Mouse (Mus musculus): ENCODE measurements at regions not wholly inside any gene's neighbourhood (a gene's known extent, or its start where the extent isn't known, plus 50 kb on each side); places are given as distances from the start of the nearest gene placed in this dataset.
"Not testable (repeated sequence)": the region's sequence is repeated elsewhere in the genome, so short reads cannot be mapped to it uniquely, and the experiment has no call there.

DNA sequence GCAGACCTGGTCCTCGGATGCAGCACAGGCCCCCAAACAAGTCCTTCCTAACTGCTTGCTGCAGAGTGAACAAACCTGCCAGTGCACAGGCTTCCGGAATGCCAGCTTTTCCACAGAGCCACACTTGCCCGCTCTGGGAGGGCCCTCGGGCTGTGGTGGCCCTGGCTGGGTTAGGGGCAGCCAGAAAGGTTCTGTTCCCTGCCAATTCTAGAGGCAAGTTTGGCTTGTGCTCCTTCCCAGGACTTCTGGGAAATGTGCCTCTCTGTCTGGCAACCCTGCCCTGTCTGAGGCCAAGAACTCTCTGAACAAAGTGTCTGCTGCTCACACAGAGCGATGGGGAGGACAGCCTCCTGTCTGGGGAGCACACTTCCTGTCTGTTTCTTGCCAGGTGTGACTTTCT, 66.4 kb downstream of the Xrcc2 start:
- Histone ChIP-seq H3K9me3 (ENCODE audit: low read length) (peaks cover 5% of the 10 kb centered on the region), H3K27me3 (ENCODE audit: insufficient read depth, low read length) (0 out of 2 replicates have a peak, but pooled peaks cover 2% of the 10 kb centered on the region), H3K4me1 (replicated peaks; ENCODE audit: low read depth, low read length) (no peaks in the 10 kb centered on the region), H3K4me3 (replicated peaks; ENCODE audit: low read length) (no peak overlapping the region), H3K36me3 (ENCODE audit: insufficient read depth, low read length) (no peaks in the 10 kb centered on the region)
- TF ChIP-seq POU5F1 (IDR thresholded peaks at IDR 0.05; ENCODE audit: borderline replicate concordance, low read length) (no peak), NANOG (IDR thresholded peaks at IDR 0.05; ENCODE audit: borderline replicate concordance, low read length) (no peak), CTCF (conservative IDR thresholded peaks at IDR 0.05; ENCODE audit: low read length) (no peak)

DNA sequence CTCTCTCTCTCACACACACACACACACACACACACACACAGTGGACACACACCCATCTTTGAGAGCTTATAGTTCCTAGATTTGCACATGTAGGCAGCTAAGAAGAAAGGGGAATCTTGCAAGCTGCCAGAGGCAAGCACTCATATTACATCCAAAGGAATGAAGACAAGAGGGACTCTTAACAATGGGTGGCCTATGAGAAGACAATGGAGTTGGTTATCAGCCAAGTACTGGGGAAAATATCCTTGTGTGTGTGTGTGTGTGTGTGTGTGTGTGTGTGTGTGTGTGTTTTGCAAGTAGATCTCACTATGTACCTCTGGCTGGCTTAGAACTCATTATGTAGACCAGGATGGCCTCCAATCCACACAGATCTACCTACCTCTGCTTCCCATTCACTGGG, 67.5 kb downstream of the Xrcc2 start:
- peaks cover 5% of the 10 kb centered on the region for H3K9me3 ChIP-seq (ENCODE audit: low read length)
- 0 out of 2 replicates have a peak, but pooled peaks cover 2% of the 10 kb centered on the region for H3K27me3 ChIP-seq (ENCODE audit: insufficient read depth, low read length)
- no peaks in the 10 kb centered on the region for H3K36me3 ChIP-seq (ENCODE audit: insufficient read depth, low read length)
- H3K4me1 ChIP-seq (replicated peaks; ENCODE audit: low read depth, low read length) = no peaks in the 10 kb centered on the region
- H3K4me3 ChIP-seq (replicated peaks; ENCODE audit: low read length) = no peak overlapping the region
- TF ChIP-seq POU5F1 (IDR thresholded peaks at IDR 0.05; ENCODE audit: borderline replicate concordance, low read length) (no peak), CTCF (conservative IDR thresholded peaks at IDR 0.05; ENCODE audit: low read length) (no peak), NANOG (IDR thresholded peaks at IDR 0.05; ENCODE audit: borderline replicate concordance, low read length) (no peak)

DNA sequence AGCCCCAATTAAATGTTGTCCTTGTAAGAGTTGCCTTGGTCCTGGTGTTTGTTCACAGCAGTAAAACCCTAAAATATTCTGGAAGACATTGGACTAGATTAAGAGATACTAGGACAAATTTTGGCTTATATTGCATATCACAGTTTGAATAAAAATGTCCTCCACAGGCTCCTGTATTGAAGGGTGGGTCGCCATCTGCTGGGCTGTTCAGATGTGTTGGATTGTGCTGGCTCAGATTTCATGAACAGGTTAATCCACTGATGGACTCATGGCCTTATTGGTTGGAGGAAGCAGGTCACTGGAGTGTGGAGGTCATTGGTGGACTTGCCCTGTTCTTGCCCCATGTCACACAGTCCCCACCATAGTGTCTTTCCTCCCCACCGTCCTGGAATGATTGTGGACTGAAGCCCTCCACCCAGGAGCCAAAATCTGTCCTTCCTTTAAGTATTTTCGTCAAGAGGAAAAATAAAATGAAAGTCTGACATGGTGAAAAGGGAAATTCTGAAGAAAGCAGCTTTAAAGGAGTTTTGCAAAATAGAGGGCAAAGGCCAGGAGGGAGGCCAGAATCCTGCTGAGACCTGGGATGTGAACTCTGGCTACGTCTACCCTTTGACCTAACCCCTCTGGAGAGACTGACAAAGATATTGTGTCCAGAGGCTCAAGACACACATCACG, 72.6 kb downstream of the Xrcc2 start:
- no peak for TF ChIP-seq CTCF (conservative IDR thresholded peaks at IDR 0.05; ENCODE audit: low read length)
- TF ChIP-seq POU5F1 (IDR thresholded peaks at IDR 0.05; ENCODE audit: borderline replicate concordance, low read length) = no peak
- no peak for TF ChIP-seq NANOG (IDR thresholded peaks at IDR 0.05; ENCODE audit: borderline replicate concordance, low read length)
- Histone ChIP-seq H3K4me3 (replicated peaks; ENCODE audit: low read length) (no peak overlapping the region), H3K36me3 (ENCODE audit: insufficient read depth, low read length) (no peaks in the 10 kb centered on the region), H3K27me3 (ENCODE audit: insufficient read depth, low read length) (no peaks in the 10 kb centered on the region), H3K4me1 (replicated peaks; ENCODE audit: low read depth, low read length) (no peaks in the 10 kb centered on the region), H3K9me3 (ENCODE audit: low read length) (0 out of 2 replicates have a peak, but pooled peaks cover 2% of the 10 kb centered on the region)

DNA sequence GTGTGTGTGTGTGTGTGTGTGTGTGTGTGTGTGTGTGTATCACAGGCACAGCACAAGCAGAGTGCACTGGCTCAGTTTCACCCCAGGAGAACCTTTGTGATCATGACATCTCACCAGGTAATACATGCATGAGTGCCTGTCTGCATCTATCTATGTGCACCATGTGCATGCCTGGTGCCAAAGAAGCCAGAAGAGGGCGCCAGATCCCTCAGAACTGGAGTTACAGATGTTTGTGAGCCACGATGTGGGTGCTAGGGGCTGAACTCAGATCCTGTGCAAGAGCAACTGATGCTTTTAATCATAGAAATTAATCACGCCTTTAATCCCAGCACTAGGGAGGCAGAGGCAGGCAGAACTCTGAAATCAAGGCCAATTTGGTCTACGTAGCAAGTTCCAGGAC, 75.9 kb downstream of the Xrcc2 start:
- TF ChIP-seq CTCF (conservative IDR thresholded peaks at IDR 0.05; ENCODE audit: low read length) (peak; percentile 26), POU5F1 (IDR thresholded peaks at IDR 0.05; ENCODE audit: borderline replicate concordance, low read length) (no peak), NANOG (IDR thresholded peaks at IDR 0.05; ENCODE audit: borderline replicate concordance, low read length) (no peak)
- Histone ChIP-seq H3K4me3 (replicated peaks; ENCODE audit: low read length) (no peak overlapping the region), H3K36me3 (ENCODE audit: insufficient read depth, low read length) (no peaks in the 10 kb centered on the region), H3K4me1 (replicated peaks; ENCODE audit: low read depth, low read length) (peaks cover 5% of the 10 kb centered on the region; the same call in 1 of the 2 replicates), H3K27me3 (ENCODE audit: insufficient read depth, low read length) (peaks cover 2% of the 10 kb centered on the region; the same call in 1 of the 2 replicates), H3K9me3 (ENCODE audit: low read length) (0 out of 2 replicates have a peak, but pooled peaks cover 2% of the 10 kb centered on the region)

DNA sequence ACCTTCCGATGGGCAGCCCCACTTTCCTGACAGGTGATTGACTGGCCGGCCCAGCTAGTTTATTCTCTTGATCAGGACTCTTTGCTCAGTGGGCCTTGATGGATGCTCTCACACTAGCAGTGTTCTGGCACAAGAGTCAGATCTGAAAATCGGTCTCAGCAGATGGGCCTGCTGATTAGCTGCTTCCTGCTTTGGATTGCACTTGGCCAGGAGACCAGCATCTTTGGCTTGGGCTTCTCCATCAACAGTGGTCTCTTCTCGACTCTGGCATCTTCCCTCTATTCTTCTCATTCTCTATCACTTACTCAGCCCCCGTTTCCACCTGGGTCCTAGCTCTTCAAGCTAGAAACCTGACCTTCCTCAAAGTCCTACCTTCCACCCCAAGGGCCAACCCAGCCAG, 77.1 kb downstream of the Xrcc2 start:
- Histone ChIP-seq H3K9me3 (ENCODE audit: low read length) (0 out of 2 replicates have a peak, but pooled peaks cover 2% of the 10 kb centered on the region), H3K27me3 (ENCODE audit: insufficient read depth, low read length) (peaks cover 2% of the 10 kb centered on the region; the same call in 1 of the 2 replicates), H3K36me3 (ENCODE audit: insufficient read depth, low read length) (no peaks in the 10 kb centered on the region), H3K4me3 (replicated peaks; ENCODE audit: low read length) (no peak overlapping the region), H3K4me1 (replicated peaks; ENCODE audit: low read depth, low read length) (peaks cover 5% of the 10 kb centered on the region; the same call in 1 of the 2 replicates)
- TF ChIP-seq POU5F1 (IDR thresholded peaks at IDR 0.05; ENCODE audit: borderline replicate concordance, low read length) = no peak
- no peak for TF ChIP-seq CTCF (conservative IDR thresholded peaks at IDR 0.05; ENCODE audit: low read length)
- TF ChIP-seq NANOG (IDR thresholded peaks at IDR 0.05; ENCODE audit: borderline replicate concordance, low read length) = no peak

DNA sequence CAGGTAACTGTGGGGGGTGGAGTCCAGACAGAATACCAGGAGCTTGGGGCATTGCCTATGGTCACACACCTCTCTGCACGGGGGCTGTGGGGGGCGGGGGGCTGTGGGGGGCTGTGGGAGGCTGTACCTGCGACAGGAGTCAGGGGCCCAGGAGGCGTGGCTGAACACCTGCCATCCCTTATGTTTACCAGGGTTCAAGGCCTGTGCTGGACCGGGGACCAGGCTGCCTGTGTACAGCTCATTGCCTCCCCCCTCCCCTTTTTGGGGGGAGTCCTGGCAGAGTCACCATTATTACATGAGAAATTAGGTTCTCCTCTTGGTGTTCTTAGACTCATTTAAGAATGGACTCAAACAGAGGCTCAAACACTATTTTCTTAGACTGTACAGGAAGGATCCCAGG, 78.5 kb downstream of the Xrcc2 start:
- no peak for TF ChIP-seq POU5F1 (IDR thresholded peaks at IDR 0.05; ENCODE audit: borderline replicate concordance, low read length)
- TF ChIP-seq CTCF (conservative IDR thresholded peaks at IDR 0.05; ENCODE audit: low read length) = no peak
- no peak for TF ChIP-seq NANOG (IDR thresholded peaks at IDR 0.05; ENCODE audit: borderline replicate concordance, low read length)
- H3K36me3 ChIP-seq (ENCODE audit: insufficient read depth, low read length) = no peaks in the 10 kb centered on the region
- no peak overlapping the region for H3K4me3 ChIP-seq (replicated peaks; ENCODE audit: low read length)
- H3K27me3 ChIP-seq (ENCODE audit: insufficient read depth, low read length) = peaks cover 2% of the 10 kb centered on the region; the same call in 1 of the 2 replicates
- peaks cover 5% of the 10 kb centered on the region; the same call in 1 of the 2 replicates for H3K4me1 ChIP-seq (replicated peaks; ENCODE audit: low read depth, low read length)
- H3K9me3 ChIP-seq (ENCODE audit: low read length) = 0 out of 2 replicates have a peak, but pooled peaks cover 2% of the 10 kb centered on the region

DNA sequence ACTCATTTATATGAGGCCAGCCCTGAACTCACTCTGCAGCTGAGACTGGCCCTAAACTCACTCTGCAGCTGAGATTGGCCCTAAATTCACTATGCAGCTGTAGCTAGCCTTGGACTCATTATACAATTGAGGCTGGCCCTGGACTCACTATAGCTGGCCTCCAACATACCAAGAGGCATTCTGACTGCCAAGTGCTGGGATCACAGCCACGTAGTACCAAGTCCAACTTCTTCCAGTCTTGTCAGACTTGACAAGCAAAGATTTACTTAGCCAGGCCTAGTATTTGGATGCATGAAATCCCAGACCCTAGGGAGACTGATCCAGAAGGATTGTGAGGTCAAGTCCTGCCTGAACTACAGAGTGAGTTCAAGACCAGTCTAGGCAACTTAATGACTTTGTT, 81.6 kb downstream of the Xrcc2 start:
- H3K4me3 ChIP-seq (replicated peaks; ENCODE audit: low read length) = no peak overlapping the region
- peaks cover 2% of the 10 kb centered on the region; the same call in 1 of the 2 replicates for H3K27me3 ChIP-seq (ENCODE audit: insufficient read depth, low read length)
- H3K4me1 ChIP-seq (replicated peaks; ENCODE audit: low read depth, low read length) = peaks cover 5% of the 10 kb centered on the region; the same call in 1 of the 2 replicates
- no peak for TF ChIP-seq CTCF (conservative IDR thresholded peaks at IDR 0.05; ENCODE audit: low read length)
- TF ChIP-seq POU5F1 (IDR thresholded peaks at IDR 0.05; ENCODE audit: borderline replicate concordance, low read length) = no peak
- no peaks in the 10 kb centered on the region for H3K9me3 ChIP-seq (ENCODE audit: low read length)
- H3K36me3 ChIP-seq (ENCODE audit: insufficient read depth, low read length) = no peaks in the 10 kb centered on the region

DNA sequence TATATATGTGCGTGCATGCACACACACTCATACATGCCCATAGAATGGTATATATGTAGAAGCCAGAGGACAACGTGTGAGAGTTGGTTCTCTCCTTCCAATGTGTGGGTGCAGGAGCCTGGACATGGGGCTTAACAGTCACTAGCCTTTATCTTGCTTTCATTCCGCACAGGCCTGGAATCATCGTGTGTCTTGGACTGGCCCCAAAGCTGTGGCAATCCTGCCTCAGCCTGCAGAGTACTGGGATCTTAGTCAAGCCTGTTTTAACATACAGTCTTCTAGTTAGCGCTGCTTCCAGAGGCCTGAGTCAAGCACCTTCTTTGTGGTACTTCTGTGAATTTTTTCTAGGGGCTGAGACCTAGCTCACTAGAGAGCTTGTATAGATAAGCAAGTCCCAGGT, 85.8 kb downstream of the Xrcc2 start:
- no peak for TF ChIP-seq POU5F1 (IDR thresholded peaks at IDR 0.05; ENCODE audit: borderline replicate concordance, low read length)
- Histone ChIP-seq H3K4me1 (replicated peaks; ENCODE audit: low read depth, low read length) (no peaks in the 10 kb centered on the region), H3K27me3 (ENCODE audit: insufficient read depth, low read length) (no peaks in the 10 kb centered on the region), H3K4me3 (replicated peaks; ENCODE audit: low read length) (no peak overlapping the region), H3K36me3 (ENCODE audit: insufficient read depth, low read length) (no peaks in the 10 kb centered on the region), H3K9me3 (ENCODE audit: low read length) (no peaks in the 10 kb centered on the region)

DNA sequence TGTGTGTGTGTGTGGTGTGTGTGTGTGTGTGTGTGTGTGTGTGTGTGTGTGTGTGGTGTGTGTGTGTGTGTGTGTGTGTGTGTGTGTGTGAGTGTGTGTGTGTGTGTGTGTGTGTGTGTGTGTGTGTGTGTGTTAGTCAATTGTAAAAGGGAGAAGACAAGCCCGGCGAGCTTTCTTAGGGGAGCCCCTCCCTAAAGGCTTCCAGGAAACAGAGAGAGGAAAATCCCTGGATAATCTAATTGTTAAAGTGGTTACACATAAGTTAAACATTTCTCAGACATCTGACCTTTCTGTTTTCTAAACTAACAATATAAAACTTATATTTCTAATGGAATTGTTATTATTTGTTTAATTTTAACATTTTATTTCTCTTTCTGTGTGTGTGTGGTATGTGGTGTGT, 86.3 kb downstream of the Xrcc2 start:
- not testable (repeated sequence) for H3K27me3 ChIP-seq (ENCODE audit: insufficient read depth, low read length); H3K36me3 ChIP-seq (ENCODE audit: insufficient read depth, low read length); H3K4me3 ChIP-seq (replicated peaks; ENCODE audit: low read length); H3K9me3 ChIP-seq (ENCODE audit: low read length); H3K4me1 ChIP-seq (replicated peaks; ENCODE audit: low read depth, low read length)

Data from E14TG2a.4 (cell line).